Comparison of ENCODE assay signal across 18 mouse cellular contexts in genomic region chr5:76769572-76769971, GRCm38 (mm10).
"Had no signal": no experiment of that assay in that cellular context is flagged by ENCODE, and none has a peak within 500 bp of the region (broad histone marks: within the 10 kb centered on the region; RNA-seq: fewer than 3 reads in every experiment).

No protein-coding gene starts in this region.

- H3K9me3 ChIP-seq: intestine, embryonic 15.5 days; limb, embryonic 10.5 days; limb, embryonic 13.5 days; lung, embryonic 15.5 days; midbrain, embryonic 15.5 days had no signal

- ATAC-seq: liver, embryonic 12.5 days; midbrain, embryonic 15.5 days had no signal

- H3K4me3 ChIP-seq: intestine, embryonic 15.5 days; layer of hippocampus, adult 2 months; limb, embryonic 10.5 days; limb, embryonic 13.5 days; liver, embryonic 12.5 days; liver, embryonic 15.5 days; lung, embryonic 15.5 days; midbrain, embryonic 15.5 days had no signal

- H3K4me1 ChIP-seq: intestine, embryonic 15.5 days; limb, embryonic 10.5 days; limb, embryonic 13.5 days; liver, embryonic 12.5 days; liver, embryonic 15.5 days had no signal

- H3K27ac ChIP-seq: intestine, embryonic 15.5 days; layer of hippocampus, adult 2 months; limb, embryonic 10.5 days; limb, embryonic 13.5 days; liver, embryonic 12.5 days; liver, embryonic 15.5 days; lung, embryonic 15.5 days; macrophage; midbrain, embryonic 15.5 days had no signal

- DNase-seq: kidney, adult 11 months; layer of hippocampus, adult 9-11 months; liver; lung, postnatal 14 days; right cerebral cortex, adult 18-20 months; right cerebral cortex, postnatal 14 days; right cerebral cortex, postnatal 4 days; thymus, postnatal 25 days had no signal

- H3K4me2 ChIP-seq: intestine, embryonic 15.5 days; limb, embryonic 13.5 days; liver, embryonic 12.5 days; liver, embryonic 15.5 days; lung, embryonic 15.5 days; midbrain, embryonic 11.5 days; midbrain, embryonic 15.5 days had no signal

- H3K27me3 ChIP-seq: intestine, embryonic 15.5 days; limb, embryonic 13.5 days; liver, embryonic 12.5 days; liver, embryonic 15.5 days; lung, embryonic 15.5 days; midbrain, embryonic 15.5 days had no signal

- H3K36me3 ChIP-seq: intestine, embryonic 15.5 days; lung, embryonic 15.5 days had no signal

- H3K9ac ChIP-seq: intestine, embryonic 15.5 days; limb, embryonic 13.5 days; liver, embryonic 12.5 days; liver, embryonic 15.5 days; lung, embryonic 15.5 days; midbrain, embryonic 15.5 days had no signal
